Comparison of ENCODE assay signal across 8 mouse cellular contexts in the genomic region with DNA sequence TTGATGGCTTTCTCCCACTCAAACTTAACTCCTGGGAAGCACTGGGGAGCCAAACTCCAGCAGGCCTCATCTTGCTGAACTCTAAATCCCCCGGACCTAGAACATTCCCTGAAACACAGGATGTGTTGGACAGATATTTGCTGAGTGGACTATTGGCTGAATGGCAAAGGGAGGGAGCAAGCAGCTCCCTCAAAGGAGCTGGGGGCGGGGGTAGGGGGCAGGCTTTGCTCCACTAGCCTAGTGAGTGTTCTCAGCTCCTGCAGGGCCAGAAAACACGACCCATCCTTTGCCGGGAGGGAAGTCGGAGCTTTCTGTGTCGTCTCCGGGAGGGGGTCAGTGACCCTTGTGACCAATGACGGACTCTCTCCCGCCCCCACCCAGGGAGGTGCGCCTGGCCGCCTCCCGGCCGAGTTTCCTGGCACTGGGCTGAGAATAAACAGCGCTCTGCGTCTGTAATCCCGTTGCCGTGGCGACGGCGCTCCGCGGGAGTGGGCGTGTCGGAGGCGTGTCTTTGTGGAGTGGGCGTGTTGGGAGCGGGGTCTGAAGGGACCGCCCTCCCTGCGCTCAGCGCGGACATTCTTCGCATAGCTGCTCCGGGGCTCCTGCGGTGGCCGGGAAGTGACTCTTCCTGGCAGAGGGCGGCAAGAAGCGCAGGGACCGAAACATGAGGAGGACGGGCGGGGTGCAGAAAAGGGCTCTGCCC. TPM values are rescaled to one million over a fixed set of nuclear protein-coding genes. Genes with fewer than 3 reads are reported as not detected.
A peak's percentile ranks its signal among the peaks of the same experiment; 100 is the strongest.
DNase-seq lines count a peak whose midpoint lies in the region; ATAC-seq lines count a peak whose summit lies in the region.

No protein-coding gene starts in this region.

- no peaks in the 10 kb centered on the region for H3K36me3 ChIP-seq in hindbrain, embryonic 11.5 days (ENCODE audit: control insufficient read depth, insufficient read depth, low read length)

- DNase-seq in MEL-GATA-1-ER (ENCODE audit: extremely low read depth, low read depth) = peak; percentile 61
- DNase-seq in cerebellum, adult 8-10 months = peak; percentile 85
- peak; percentile 98 for DNase-seq in hindbrain, embryonic 11.5 days (ENCODE audit: low spot score)
- DNase-seq in layer of hippocampus, postnatal 10 days (ENCODE audit: low spot score in 2 of 2) = peak; percentile 97
- peak; percentile 100 for DNase-seq in lung, postnatal 10 days
- DNase-seq in ovary, postnatal 36 days (ENCODE audit: low spot score) = peak; percentile 100
- DNase-seq in thymus, postnatal 25 days = peak; percentile 99

- peak; percentile 71 for ATAC-seq in frontal cortex, adult (ENCODE audit: low TSS enrichment)
- ATAC-seq in hindbrain, embryonic 11.5 days (ENCODE audit: low FRiP score) = peak; percentile 90

- peak overlapping the region; percentile 49 for H3K27ac ChIP-seq in hindbrain, embryonic 11.5 days (ENCODE audit: low read depth, low read length)

- H3K4me3 ChIP-seq in hindbrain, embryonic 11.5 days (ENCODE audit: low read depth, low read length) = peak overlapping the region; percentile 30

- H3K27me3 ChIP-seq in hindbrain, embryonic 11.5 days (ENCODE audit: control insufficient read depth, insufficient read depth, low read length) = peaks cover 23% of the 10 kb centered on the region

- peak overlapping the region; percentile 71 for H3K4me2 ChIP-seq in hindbrain, embryonic 11.5 days (replicated peaks; ENCODE audit: low read depth, low read length)

- H3K9ac ChIP-seq in hindbrain, embryonic 11.5 days (ENCODE audit: low read depth, low read length) = 0 out of 2 replicates have a peak overlapping the region, but pooled peaks have one; percentile 20

- 0% methylated on average over 40 of the region's 40 CpGs for WGBS in hindbrain, embryonic 11.5 days

- H3K9me3 ChIP-seq in hindbrain, embryonic 11.5 days (ENCODE audit: control insufficient read depth, low read length) = no peaks in the 10 kb centered on the region

- peaks cover 29% of the 10 kb centered on the region for H3K4me1 ChIP-seq in hindbrain, embryonic 11.5 days (replicated peaks; ENCODE audit: control insufficient read depth, insufficient read depth, low read length)

RNA-seq across cellular contexts. Expression of gene Socs3, which starts 6.6 kb away (rescaled TPM):
- polyA plus RNA-seq in hindbrain, embryonic 11.5 days (2014; fragmentation: Nextera tagmentation; extraction: Ambion mirVana) = 3.4 and 5.6 TPM in 2 replicates
- 1 to 10 TPM; 2.3 to 2.8 TPM for total RNA-seq in layer of hippocampus, postnatal 10 days (2021)

RNA-seq across cellular contexts. Expression of gene Pgs1, which starts 22.9 kb away (rescaled TPM):
- 38.6 and 39.1 TPM in 2 replicates for polyA plus RNA-seq in hindbrain, embryonic 11.5 days (2014; fragmentation: Nextera tagmentation; extraction: Ambion mirVana)
- 10 to 100 TPM; 59.2 to 59.6 TPM for total RNA-seq in layer of hippocampus, postnatal 10 days (2021)

Comparison
In these comparisons a context has a peak if more than half of its experiments do, and no peak if none do; other contexts are left out.
1. Peak in every context shown above with its lines: DNase-seq, ATAC-seq, H3K4me3 ChIP-seq and H3K27ac ChIP-seq.